Mouse (Mus musculus) forebrain, embryonic 15.5 days (tissue): ENCODE measurements around the gene Gm10309. TPM values are rescaled to one million over a fixed set of nuclear protein-coding genes. Genes with fewer than 3 reads are reported as not detected.
"Not testable (repeated sequence)": the region's sequence is repeated elsewhere in the genome, so short reads cannot be mapped to it uniquely, and the experiment has no call there.

Experiments used
- ATAC-seq: fragments of 200-750 bp; cut with Nextera tagmentation; replicated peaks from 2 replicates; pipeline ENCODE4 v1.8.0; 2017; ENCODE audit warnings: mild to moderate bottlenecking, moderate TSS enrichment, moderate library complexity
- H3K27ac ChIP-seq: fragments of 300-500 bp; sonication (generic); replicated peaks from 2 replicates; pipeline ENCODE4 v1.5.1; 2015; ENCODE audit warnings: mild to moderate bottlenecking, inconsistent platforms
- H3K27me3 ChIP-seq: fragments of 300-500 bp; sonication (generic); 2 replicates; pipeline ENCODE4 v1.6.1; 2015; ENCODE audit warnings: inconsistent platforms
- H3K36me3 ChIP-seq: fragments of 300-500 bp; sonication (generic); 2 replicates; pipeline ENCODE4 v1.6.1; 2015; ENCODE audit warnings: mild to moderate bottlenecking, inconsistent platforms
- H3K4me1 ChIP-seq: fragments of 300-500 bp; sonication (generic); 2 replicates; pipeline ENCODE4 v1.6.1; 2015; ENCODE audit warnings: inconsistent platforms
- H3K4me2 ChIP-seq: fragments of 300-500 bp; sonication (generic); replicated peaks from 2 replicates; pipeline ENCODE4 v1.6.1; 2015; ENCODE audit warnings: mild to moderate bottlenecking, inconsistent platforms
- H3K4me3 ChIP-seq: fragments of 300-500 bp; sonication (generic); 2 replicates; pipeline ENCODE4 v1.5.1; 2015; ENCODE audit warnings: mild to moderate bottlenecking, inconsistent platforms
- H3K9ac ChIP-seq: fragments of 300-500 bp; sonication (generic); replicated peaks from 2 replicates; pipeline ENCODE4 v1.6.1; 2015; ENCODE audit warnings: mild to moderate bottlenecking, inconsistent platforms
- H3K9me3 ChIP-seq: fragments of 300-500 bp; sonication (generic); 2 replicates; pipeline ENCODE4 v1.6.1; 2016; ENCODE audit warnings: inconsistent platforms
- WGBS: fragments of 180-500 bp; shearing (Covaris S2); methylation state at CpG from one replicate; pipeline ENCODE4 v1.1.7; 2015; ENCODE audit warnings: mixed read lengths; 5-methylcytosine and 5-hydroxymethylcytosine counted together
- polyA plus RNA-seq: library from polyadenylated mRNA; unstranded; fragments of >200 nt; fragmentation: Nextera tagmentation; extraction: Ambion mirVana; gene quantifications from 2 replicates; pipeline ENCODE4 v1.2.1, GENCODE M21; 2015

Gene Gm10309
- polyA plus RNA-seq, 1 experiment from 2014 or later: 0.65 TPM

DNA sequence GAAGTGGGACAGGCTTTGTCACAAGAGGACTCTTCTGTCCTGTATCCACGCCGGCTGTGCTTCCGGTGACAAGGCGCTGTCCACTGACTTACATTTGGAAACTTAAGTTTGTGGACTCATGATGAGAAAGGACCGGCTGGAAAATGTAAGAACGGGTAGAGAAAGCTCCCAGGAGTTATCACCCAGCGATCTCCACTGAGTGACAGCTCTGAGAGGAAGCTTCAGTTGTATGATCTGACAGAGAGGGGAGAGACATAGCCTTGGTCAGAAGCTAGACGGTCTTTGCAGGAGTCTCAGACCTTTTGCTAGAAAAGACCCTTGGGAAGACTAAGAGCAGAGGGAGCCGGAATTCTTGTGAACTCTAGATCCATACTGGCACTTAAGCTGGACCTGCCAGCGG, 15.2 kb downstream of the Gm10309 start:
- H3K9me3 ChIP-seq: no peaks in the 10 kb centered on the region
- H3K4me1 ChIP-seq: no peaks in the 10 kb centered on the region
- 91% methylated on average over 10 of the region's 10 CpGs for WGBS
- ATAC-seq: no peak
- no peaks in the 10 kb centered on the region; the same call in 1 of the 2 replicates for H3K36me3 ChIP-seq
- H3K27me3 ChIP-seq: no peaks in the 10 kb centered on the region
- no peak overlapping the region for H3K4me3 ChIP-seq
- H3K27ac ChIP-seq: no peak overlapping the region
- H3K9ac ChIP-seq: no peak overlapping the region
- H3K4me2 ChIP-seq: no peak overlapping the region

DNA sequence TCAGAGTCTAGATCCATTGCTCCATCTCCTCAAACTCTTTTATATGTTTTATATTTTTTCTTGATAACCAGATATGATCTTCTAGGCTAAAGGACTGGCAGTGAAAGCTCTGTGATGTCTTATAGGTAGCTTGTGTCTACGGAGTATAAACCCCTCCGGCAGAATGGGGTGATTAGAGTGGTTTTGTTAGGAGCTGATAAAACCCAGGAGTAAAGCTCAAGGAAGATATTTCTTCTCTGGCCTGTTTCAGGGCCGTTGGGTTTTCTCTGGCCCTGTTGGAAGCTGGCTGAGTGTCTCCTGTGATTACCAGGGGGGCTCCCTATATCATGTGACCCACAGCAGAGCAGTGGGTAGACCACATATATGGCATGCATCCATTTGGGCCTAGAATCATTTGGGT, 17.6 kb downstream of the Gm10309 start:
- WGBS: 81% methylated on average over 3 of the region's 3 CpGs
- H3K36me3 ChIP-seq: no peaks in the 10 kb centered on the region; the same call in 1 of the 2 replicates
- no peaks in the 10 kb centered on the region for H3K4me1 ChIP-seq
- no peaks in the 10 kb centered on the region for H3K9me3 ChIP-seq
- no peak for ATAC-seq
- H3K9ac ChIP-seq: no peak overlapping the region
- no peak overlapping the region for H3K4me3 ChIP-seq
- no peak overlapping the region for H3K4me2 ChIP-seq
- no peak overlapping the region for H3K27ac ChIP-seq
- H3K27me3 ChIP-seq: no peaks in the 10 kb centered on the region

- Histone ChIP-seq H3K27me3 (no peaks in the 10 kb centered on the region), H3K27ac (no peak overlapping the region), H3K36me3 (no peaks in the 10 kb centered on the region), H3K4me2 (no peak overlapping the region), H3K4me3 (no peak overlapping the region), H3K9ac (no peak overlapping the region), H3K4me1 (no peaks in the 10 kb centered on the region), H3K9me3 (no peaks in the 10 kb centered on the region)
- 80% methylated on average over 5 of the region's 5 CpGs for WGBS
- no peak for ATAC-seq
These were observed 18.4 kb downstream of the Gm10309 start for GRCm38 (mm10) chr17:86486657-86487056.

DNA sequence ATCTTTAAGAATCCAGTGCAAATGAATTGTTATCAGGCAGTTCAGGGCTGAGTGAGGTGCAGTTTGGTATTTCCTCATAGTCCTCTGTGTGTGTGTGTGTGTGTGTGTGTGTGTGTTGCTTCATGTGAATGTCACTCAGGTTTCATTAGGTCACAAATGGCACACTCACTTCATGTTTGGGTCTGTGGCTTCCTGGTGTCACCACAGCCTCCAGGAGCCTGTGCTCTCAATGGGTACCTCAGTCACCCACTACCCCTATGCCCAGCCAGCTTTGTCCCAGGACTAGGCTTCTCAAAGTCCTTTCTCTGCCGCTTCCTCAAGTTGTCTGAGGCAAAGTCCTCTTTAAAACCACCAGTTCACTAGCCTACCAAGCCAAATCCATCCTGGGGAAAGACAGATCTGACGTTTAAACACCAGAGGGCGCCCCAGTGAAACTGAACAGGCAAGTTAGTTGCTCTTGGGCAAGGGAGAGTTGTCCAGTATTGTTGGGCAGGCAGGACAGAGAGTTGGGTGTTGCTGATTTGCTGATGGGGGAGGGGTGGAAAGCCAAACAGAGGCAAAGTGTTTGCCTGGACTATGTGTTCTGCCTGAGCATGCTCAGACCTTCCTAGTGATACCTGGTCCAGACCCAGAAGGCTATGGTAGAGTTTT, 20.8 kb downstream of the Gm10309 start:
- Histone ChIP-seq H3K36me3 (no peaks in the 10 kb centered on the region), H3K27ac (no peak overlapping the region), H3K9me3 (no peaks in the 10 kb centered on the region), H3K27me3 (no peaks in the 10 kb centered on the region), H3K4me3 (no peak overlapping the region), H3K4me2 (no peak overlapping the region), H3K9ac (no peak overlapping the region), H3K4me1 (no peaks in the 10 kb centered on the region)
- WGBS: 7% methylated on average over 3 of the region's 3 CpGs
- 0 out of 2 replicates have a peak, but pooled peaks have one; percentile 41 for ATAC-seq

- Histone ChIP-seq H3K4me3 (no peak overlapping the region), H3K36me3 (no peaks in the 10 kb centered on the region), H3K9ac (no peak overlapping the region), H3K27me3 (no peaks in the 10 kb centered on the region), H3K4me2 (no peak overlapping the region), H3K27ac (no peak overlapping the region), H3K9me3 (no peaks in the 10 kb centered on the region), H3K4me1 (no peaks in the 10 kb centered on the region)
- 91% methylated on average over 10 of the region's 10 CpGs for WGBS
- no peak for ATAC-seq
These were observed 22.4 kb downstream of the Gm10309 start for GRCm38 (mm10) chr17:86482675-86483074.

DNA sequence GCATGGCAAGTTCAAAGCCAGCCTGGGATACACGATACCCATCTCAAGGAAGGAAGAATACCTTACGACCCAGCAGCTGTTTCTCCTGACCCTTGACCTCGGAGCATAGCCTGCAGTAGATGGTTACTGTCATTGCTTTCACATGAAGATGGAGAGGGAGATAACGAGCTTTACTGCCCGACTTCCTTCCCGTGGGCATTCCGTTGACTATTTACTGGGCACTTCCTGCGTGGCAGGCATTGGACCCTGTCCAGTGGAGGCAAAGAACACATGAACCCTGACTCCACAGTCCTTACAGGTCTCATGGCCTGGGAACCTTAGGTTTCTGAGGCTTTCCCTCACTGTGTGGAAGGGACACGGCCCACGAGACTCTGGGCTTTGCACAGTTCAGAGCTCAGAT, 25.6 kb downstream of the Gm10309 start:
- Histone ChIP-seq H3K4me2 (no peak overlapping the region), H3K36me3 (no peaks in the 10 kb centered on the region), H3K9ac (no peak overlapping the region), H3K4me3 (no peak overlapping the region), H3K4me1 (no peaks in the 10 kb centered on the region), H3K27ac (no peak overlapping the region), H3K27me3 (no peaks in the 10 kb centered on the region), H3K9me3 (no peaks in the 10 kb centered on the region)
- no peak for ATAC-seq
- 83% methylated on average over 10 of the region's 10 CpGs for WGBS

DNA sequence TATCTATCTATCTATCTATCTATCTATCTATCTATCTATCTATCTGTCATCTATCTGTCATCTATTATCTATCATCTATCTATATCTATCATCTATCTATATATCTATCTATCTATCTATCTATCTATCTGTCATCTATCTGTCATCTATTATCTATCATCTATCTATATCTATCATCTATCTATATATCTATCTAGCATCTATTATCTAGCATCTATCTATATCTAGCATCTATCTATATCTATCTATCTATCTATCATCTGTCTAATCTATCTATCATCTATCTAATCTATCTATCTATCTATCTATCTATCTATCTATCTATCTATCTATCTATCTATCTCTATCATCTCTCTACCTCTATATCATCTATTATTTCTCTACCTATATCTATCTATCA, 27.6 kb downstream of the Gm10309 start:
- not testable (repeated sequence) for H3K27ac ChIP-seq, H3K4me3 ChIP-seq, H3K9ac ChIP-seq, H3K4me1 ChIP-seq, H3K4me2 ChIP-seq, ATAC-seq, H3K27me3 ChIP-seq, H3K36me3 ChIP-seq, H3K9me3 ChIP-seq

DNA sequence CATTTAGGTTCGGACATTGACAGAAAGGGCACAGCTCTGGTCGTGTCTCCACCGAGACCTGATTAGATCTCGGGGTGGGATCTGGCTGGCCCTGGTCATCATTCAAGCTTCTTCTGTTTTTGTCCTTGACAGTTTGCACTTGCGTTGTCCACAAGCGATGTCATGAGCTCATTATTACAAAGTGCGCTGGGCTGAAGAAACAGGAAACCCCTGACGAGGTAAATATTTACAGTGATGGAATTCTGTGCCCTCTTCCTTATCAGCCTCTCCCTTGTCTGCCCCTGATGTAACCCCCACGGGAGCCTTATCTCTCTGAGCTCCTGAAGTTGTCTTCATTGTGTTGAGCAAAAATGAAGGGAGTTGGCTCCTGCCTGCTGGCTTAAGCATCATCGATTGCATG, 28.4 kb downstream of the Gm10309 start:
- WGBS: 93% methylated on average over 10 of the region's 10 CpGs
- Histone ChIP-seq H3K4me3 (no peak overlapping the region), H3K27me3 (no peaks in the 10 kb centered on the region), H3K4me2 (no peak overlapping the region), H3K9me3 (no peaks in the 10 kb centered on the region), H3K4me1 (no peaks in the 10 kb centered on the region), H3K9ac (no peak overlapping the region), H3K36me3 (no peaks in the 10 kb centered on the region), H3K27ac (no peak overlapping the region)
- no peak for ATAC-seq

DNA sequence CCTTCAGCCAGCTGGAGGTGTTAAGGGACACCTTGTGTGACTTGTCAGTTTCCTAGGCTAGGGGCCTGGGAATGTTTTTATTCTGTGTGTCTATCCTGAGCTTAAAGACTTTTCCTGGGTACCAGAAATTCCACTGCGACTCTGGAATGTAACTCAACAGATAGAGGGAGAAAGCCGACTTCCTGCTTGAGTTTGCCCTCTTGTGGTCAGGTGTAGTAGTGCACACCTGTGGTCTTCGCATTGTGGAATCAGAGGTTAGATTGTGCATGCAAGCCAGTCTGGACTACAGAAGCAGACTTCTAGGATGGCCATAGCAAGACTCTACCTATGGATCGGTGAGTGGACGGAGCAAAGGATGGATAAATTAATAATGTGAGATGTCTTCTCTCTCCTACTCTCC, 33.3 kb downstream of the Gm10309 start:
- no peak for ATAC-seq

GRCm38 (mm10) chr17:86470160-86470559, 34.9 kb downstream of the Gm10309 start:
- ATAC-seq: no peak
- H3K9me3 ChIP-seq: no peaks in the 10 kb centered on the region
- no peak overlapping the region for H3K4me3 ChIP-seq
- 86% methylated on average over 5 of the region's 5 CpGs for WGBS
- H3K27ac ChIP-seq: no peak overlapping the region
- H3K27me3 ChIP-seq: no peaks in the 10 kb centered on the region
- H3K36me3 ChIP-seq: no peaks in the 10 kb centered on the region
- no peak overlapping the region for H3K4me2 ChIP-seq
- H3K4me1 ChIP-seq: peaks cover 36% of the 10 kb centered on the region
- H3K9ac ChIP-seq: no peak overlapping the region

More for the DNA sequence above, 33.3 kb downstream of the Gm10309 start:
- Histone ChIP-seq H3K4me1 (peaks cover 22% of the 10 kb centered on the region), H3K4me2 (no peak overlapping the region), H3K27me3 (no peaks in the 10 kb centered on the region), H3K36me3 (no peaks in the 10 kb centered on the region), H3K27ac (no peak overlapping the region), H3K9me3 (no peaks in the 10 kb centered on the region), H3K4me3 (no peak overlapping the region), H3K9ac (no peak overlapping the region)
- WGBS: 45% methylated on average over 5 of the region's 5 CpGs

DNA sequence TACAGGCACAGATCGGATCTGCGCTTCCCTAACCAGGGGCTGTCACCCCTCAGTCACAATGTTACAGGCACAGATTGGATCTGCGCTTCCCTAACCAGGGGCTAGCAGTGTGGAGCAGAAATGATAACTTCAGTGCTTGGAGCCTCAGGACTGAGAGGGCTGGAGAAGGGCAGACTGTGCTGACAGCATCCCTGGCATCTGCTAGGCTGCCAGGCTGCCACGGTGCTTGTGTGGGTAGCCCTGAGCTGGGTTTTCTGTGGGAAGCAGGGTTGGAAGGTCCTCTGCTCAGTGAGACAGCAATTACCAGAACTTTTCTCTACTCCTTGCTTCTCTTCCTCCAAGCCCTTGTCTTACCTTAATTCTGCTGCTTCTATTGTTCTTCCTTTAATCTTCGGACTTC, 37.1 kb downstream of the Gm10309 start:
- no peak overlapping the region for H3K9ac ChIP-seq
- H3K36me3 ChIP-seq: no peaks in the 10 kb centered on the region
- WGBS: 46% methylated on average over 5 of the region's 5 CpGs
- peaks cover 43% of the 10 kb centered on the region for H3K4me1 ChIP-seq
- H3K4me2 ChIP-seq: no peak overlapping the region
- no peaks in the 10 kb centered on the region for H3K27me3 ChIP-seq
- no peak overlapping the region for H3K27ac ChIP-seq
- H3K9me3 ChIP-seq: no peaks in the 10 kb centered on the region
- ATAC-seq: no peak
- H3K4me3 ChIP-seq: no peak overlapping the region

GRCm38 (mm10) chr17:86467291-86467898, 37.6 kb downstream of the Gm10309 start:
- no peak overlapping the region for H3K4me3 ChIP-seq
- H3K36me3 ChIP-seq: no peaks in the 10 kb centered on the region
- H3K9ac ChIP-seq: no peak overlapping the region
- no peaks in the 10 kb centered on the region for H3K27me3 ChIP-seq
- H3K4me2 ChIP-seq: no peak overlapping the region
- no peak overlapping the region for H3K27ac ChIP-seq
- H3K4me1 ChIP-seq: peaks cover 43% of the 10 kb centered on the region
- WGBS: 57% methylated on average over 10 of the region's 10 CpGs
- H3K9me3 ChIP-seq: no peaks in the 10 kb centered on the region
- ATAC-seq: no peak

GRCm38 (mm10) chr17:86466871-86467270, 38.2 kb downstream of the Gm10309 start:
- ATAC-seq: no peak
- 17% methylated on average over 7 of the region's 7 CpGs for WGBS
- no peak overlapping the region for H3K4me2 ChIP-seq

More at GRCm38 (mm10) chr17:86466871-86467270, 38.2 kb downstream of the Gm10309 start:
- no peaks in the 10 kb centered on the region for H3K36me3 ChIP-seq
- no peaks in the 10 kb centered on the region for H3K9me3 ChIP-seq
- H3K27ac ChIP-seq: no peak overlapping the region
- H3K4me1 ChIP-seq: peaks cover 43% of the 10 kb centered on the region
- no peak overlapping the region for H3K4me3 ChIP-seq
- H3K9ac ChIP-seq: no peak overlapping the region
- no peaks in the 10 kb centered on the region for H3K27me3 ChIP-seq
